Comparison of ENCODE assay signal across 27 mouse cellular contexts in the genomic region with DNA sequence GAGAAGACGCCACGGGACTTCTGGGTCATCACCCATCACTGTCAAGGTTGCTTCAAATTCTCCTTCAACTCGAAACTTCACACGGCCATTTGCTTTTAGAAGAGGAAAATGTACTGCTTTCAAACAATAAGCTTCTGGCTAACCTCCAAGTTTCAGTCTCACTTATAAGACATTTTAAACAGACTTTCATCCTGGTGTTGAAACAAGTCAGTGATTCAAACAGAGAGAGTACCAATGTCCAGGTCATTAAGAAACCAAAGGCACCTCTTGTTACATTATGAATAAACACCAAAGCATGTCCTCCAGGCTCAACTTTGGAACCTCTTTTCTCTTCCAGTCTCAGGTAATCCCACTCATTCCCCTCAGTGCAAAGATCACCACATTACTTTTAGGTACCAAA.
"Had no signal": no experiment of that assay in that cellular context is flagged by ENCODE, and none has a peak within 500 bp of the region (broad histone marks: within the 10 kb centered on the region; RNA-seq: fewer than 3 reads in every experiment).

No protein-coding gene starts in this region.

- H3K27ac ChIP-seq: heart, adult 2 months; heart, embryonic 13.5 days; heart, embryonic 15.5 days; hindbrain, embryonic 10.5 days; hindbrain, embryonic 12.5 days; hindbrain, embryonic 14.5 days; intestine, embryonic 15.5 days; layer of hippocampus, adult 2 months; left cerebral cortex, adult 2 months; limb, embryonic 10.5 days; limb, embryonic 12.5 days; liver, embryonic 13.5 days; liver, embryonic 15.5 days had no signal

- H3K4me2 ChIP-seq: heart, embryonic 11.5 days; heart, embryonic 13.5 days; heart, embryonic 15.5 days; hindbrain, embryonic 12.5 days; hindbrain, embryonic 14.5 days; intestine, embryonic 15.5 days; limb, embryonic 12.5 days; liver, embryonic 11.5 days; liver, embryonic 13.5 days; liver, embryonic 15.5 days had no signal

- DNase-seq: gastrocnemius, postnatal 14 days; gastrocnemius, postnatal 36 days; heart, adult 11 months; heart, adult 2 months; heart, postnatal 14 days; heart, postnatal 4 days; kidney, adult 8-10 months; kidney, postnatal 14 days; kidney, postnatal 4 days; liver; liver, embryonic 13.5 days had no signal

- H3K27me3 ChIP-seq: heart, embryonic 13.5 days; heart, embryonic 15.5 days; hindbrain, embryonic 12.5 days; intestine, embryonic 15.5 days; limb, embryonic 12.5 days; liver, embryonic 13.5 days; liver, embryonic 15.5 days had no signal

- H3K4me3 ChIP-seq: heart, adult 2 months; heart, embryonic 13.5 days; heart, embryonic 15.5 days; hindbrain, embryonic 10.5 days; hindbrain, embryonic 12.5 days; intestine, embryonic 15.5 days; layer of hippocampus, adult 2 months; left cerebral cortex, adult 2 months; limb, embryonic 10.5 days; limb, embryonic 12.5 days; liver, embryonic 13.5 days; liver, embryonic 15.5 days had no signal

- H3K36me3 ChIP-seq: hindbrain, embryonic 12.5 days; intestine, embryonic 15.5 days; liver, embryonic 13.5 days had no signal

- H3K9me3 ChIP-seq: heart, embryonic 13.5 days; heart, embryonic 15.5 days; hindbrain, embryonic 10.5 days; hindbrain, embryonic 12.5 days; intestine, embryonic 15.5 days; limb, embryonic 10.5 days; limb, embryonic 12.5 days; liver, embryonic 13.5 days; liver, embryonic 15.5 days had no signal

- H3K4me1 ChIP-seq: heart, embryonic 13.5 days; heart, embryonic 15.5 days; hindbrain, embryonic 10.5 days; hindbrain, embryonic 12.5 days; intestine, embryonic 15.5 days; limb, embryonic 10.5 days; limb, embryonic 12.5 days; liver, embryonic 13.5 days; liver, embryonic 15.5 days had no signal

- ATAC-seq: hindbrain, embryonic 16.5 days; inflammation-experienced regulatory T-cells, adult 6 months; intestine, embryonic 15.5 days; intestine, postnatal 0 days had no signal

- H3K9ac ChIP-seq: heart, embryonic 13.5 days; heart, embryonic 15.5 days; hindbrain, embryonic 12.5 days; hindbrain, embryonic 14.5 days; intestine, embryonic 15.5 days; limb, embryonic 12.5 days; liver, embryonic 13.5 days; liver, embryonic 15.5 days had no signal
